Mouse (Mus musculus) kidney, embryonic 14.5 days (tissue): Measurements from ENCODE around the gene Hydin. TPM values are rescaled to one million over a fixed set of nuclear protein-coding genes. Genes with fewer than 3 reads are reported as not detected.
"Not testable (repeated sequence)": the region's sequence is repeated elsewhere in the genome, so short reads cannot be mapped to it uniquely, and the experiment has no call there.

ENCODE experiments used
- ATAC-seq: fragments of 200-750 bp; cut with Nextera tagmentation; 2 replicates; pipeline ENCODE4 v1.8.0; 2017; ENCODE audit warnings: moderate number of reproducible peaks, mild to moderate bottlenecking, moderate TSS enrichment, moderate library complexity; ENCODE audit not compliant: low FRiP score, low TSS enrichment
- H3K27ac ChIP-seq: fragments of 300-500 bp; sonication (generic); 2 replicates; pipeline ENCODE4 v1.5.1; 2014; ENCODE audit warnings: low read depth, mild to moderate bottlenecking, low read length, moderate library complexity, mixed read lengths
- H3K27me3 ChIP-seq: fragments of 300-500 bp; sonication (generic); 2 replicates; pipeline ENCODE4 v1.6.1; 2014; ENCODE audit warnings: mild to moderate bottlenecking, low read length; ENCODE audit not compliant: control insufficient read depth, insufficient read depth
- H3K36me3 ChIP-seq: fragments of 300-500 bp; sonication (generic); 2 replicates; pipeline ENCODE4 v1.6.1; 2014; ENCODE audit warnings: low read length, mixed read lengths; ENCODE audit not compliant: control insufficient read depth, insufficient read depth
- H3K4me1 ChIP-seq: fragments of 300-500 bp; sonication (generic); 2 replicates; pipeline ENCODE4 v1.6.1; 2014; ENCODE audit warnings: low read length, mixed read lengths; ENCODE audit not compliant: control insufficient read depth, insufficient read depth
- H3K4me2 ChIP-seq: fragments of 300-500 bp; sonication (generic); replicated peaks from 2 replicates; pipeline ENCODE4 v1.6.1; 2014; ENCODE audit warnings: low read depth, mild to moderate bottlenecking, low read length
- H3K4me3 ChIP-seq: fragments of 300-500 bp; sonication (generic); 2 replicates; pipeline ENCODE4 v1.5.1; 2014; ENCODE audit warnings: mild to moderate bottlenecking, low read length
- H3K9ac ChIP-seq: fragments of 300-500 bp; sonication (generic); 2 replicates; pipeline ENCODE4 v1.6.1; 2014; ENCODE audit warnings: low read depth, mild to moderate bottlenecking, low read length, moderate library complexity
- H3K9me3 ChIP-seq: fragments of 300-500 bp; sonication (generic); 2 replicates; pipeline ENCODE4 v1.6.1; 2016; ENCODE audit warnings: low read length; ENCODE audit not compliant: control insufficient read depth
- WGBS: fragments of 180-500 bp; shearing (Covaris S2); extraction: QIAGEN DNeasy Blood & Tissue Kit; methylation state at CpG from one replicate; pipeline ENCODE4 v1.1.7; 2014; 5-methylcytosine and 5-hydroxymethylcytosine counted together
- polyA plus RNA-seq: library from polyadenylated mRNA; unstranded; fragments of >200 nt; fragmentation: Nextera tagmentation; extraction: Ambion mirVana; gene quantifications from 2 replicates; pipeline ENCODE4 v1.2.1, GENCODE M21; 2014

Gene Hydin
- polyA plus RNA-seq, 1 experiment from 2014 or later: not detected

- WGBS: 84% methylated on average over 4 of the region's 4 CpGs
- ATAC-seq: no peak
- H3K27me3 ChIP-seq: peaks cover 3% of the 10 kb centered on the region; the same call in 1 of the 2 replicates
Observed at GRCm38 (mm10) chr8:110501330-110501729, 234.6 kb downstream of the Hydin start.

GRCm38 (mm10) chr8:110502880-110503279 lies 236.1 kb downstream of the Hydin start:
- 8% methylated on average over 10 of the region's 10 CpGs for WGBS

More at GRCm38 (mm10) chr8:110501330-110501729, 234.6 kb downstream of the Hydin start:
- H3K9ac ChIP-seq: no peak overlapping the region
- H3K27ac ChIP-seq: no peak overlapping the region
- no peak overlapping the region for H3K4me3 ChIP-seq
- H3K4me1 ChIP-seq: no peaks in the 10 kb centered on the region
- no peaks in the 10 kb centered on the region for H3K36me3 ChIP-seq
- H3K4me2 ChIP-seq: no peak overlapping the region
- no peaks in the 10 kb centered on the region for H3K9me3 ChIP-seq

GRCm38 (mm10) chr8:110508766-110509165 lies 242.0 kb downstream of the Hydin start:
- Histone ChIP-seq H3K4me1 (no peaks in the 10 kb centered on the region), H3K9me3 (peaks cover 4% of the 10 kb centered on the region; the same call in 1 of the 2 replicates), H3K27me3 (no peaks in the 10 kb centered on the region; the same call in 1 of the 2 replicates), H3K36me3 (no peaks in the 10 kb centered on the region), H3K4me2 (no peak overlapping the region), H3K27ac (no peak overlapping the region), H3K9ac (no peak overlapping the region), H3K4me3 (no peak overlapping the region)
- no peak for ATAC-seq
- 45% methylated on average over 3 of the region's 3 CpGs for WGBS

More at GRCm38 (mm10) chr8:110502880-110503279, 236.1 kb downstream of the Hydin start:
- H3K27ac ChIP-seq: no peak overlapping the region
- no peak overlapping the region for H3K9ac ChIP-seq
- no peak for ATAC-seq
- peaks cover 3% of the 10 kb centered on the region; the same call in 1 of the 2 replicates for H3K27me3 ChIP-seq
- H3K4me1 ChIP-seq: no peaks in the 10 kb centered on the region
- no peaks in the 10 kb centered on the region for H3K9me3 ChIP-seq
- no peak overlapping the region for H3K4me2 ChIP-seq
- H3K4me3 ChIP-seq: no peak overlapping the region
- no peaks in the 10 kb centered on the region for H3K36me3 ChIP-seq

- 75% methylated on average over 7 of the region's 7 CpGs for WGBS
Observed at GRCm38 (mm10) chr8:110519790-110520189, 253.0 kb downstream of the Hydin start.

GRCm38 (mm10) chr8:110521851-110522250 lies 255.1 kb downstream of the Hydin start:
- 92% methylated on average over 12 of the region's 12 CpGs for WGBS
- Histone ChIP-seq H3K9me3 (no peaks in the 10 kb centered on the region), H3K36me3 (no peaks in the 10 kb centered on the region), H3K27ac (no peak overlapping the region), H3K4me2 (no peak overlapping the region), H3K9ac (no peak overlapping the region), H3K4me3 (no peak overlapping the region), H3K27me3 (no peaks in the 10 kb centered on the region), H3K4me1 (no peaks in the 10 kb centered on the region)
- ATAC-seq: no peak

More at GRCm38 (mm10) chr8:110519790-110520189, 253.0 kb downstream of the Hydin start:
- Histone ChIP-seq H3K27ac (no peak overlapping the region), H3K9me3 (no peaks in the 10 kb centered on the region), H3K27me3 (no peaks in the 10 kb centered on the region), H3K36me3 (no peaks in the 10 kb centered on the region), H3K4me2 (no peak overlapping the region), H3K9ac (no peak overlapping the region), H3K4me1 (no peaks in the 10 kb centered on the region), H3K4me3 (no peak overlapping the region)
- ATAC-seq: no peak

GRCm38 (mm10) chr8:110522495-110522894 lies 255.7 kb downstream of the Hydin start:
- 92% methylated on average over 7 of the region's 7 CpGs for WGBS
- H3K9ac ChIP-seq, H3K4me3 ChIP-seq, H3K4me2 ChIP-seq, H3K27ac ChIP-seq, ATAC-seq, H3K36me3 ChIP-seq, H3K4me1 ChIP-seq, H3K9me3 ChIP-seq, H3K27me3 ChIP-seq: not testable (repeated sequence)

- Histone ChIP-seq H3K4me3 (no peak overlapping the region), H3K4me1 (no peaks in the 10 kb centered on the region), H3K4me2 (no peak overlapping the region), H3K27ac (no peak overlapping the region), H3K9ac (no peak overlapping the region), H3K36me3 (no peaks in the 10 kb centered on the region), H3K9me3 (no peaks in the 10 kb centered on the region), H3K27me3 (no peaks in the 10 kb centered on the region)
- 66% methylated on average over 15 of the region's 15 CpGs for WGBS
- ATAC-seq: no peak
Observed at GRCm38 (mm10) chr8:110522985-110523384, 256.2 kb downstream of the Hydin start.

GRCm38 (mm10) chr8:110525229-110525628 lies 258.5 kb downstream of the Hydin start:
- WGBS: 41% methylated on average over 15 of the region's 15 CpGs
- ATAC-seq: no peak
- no peak overlapping the region for H3K27ac ChIP-seq

GRCm38 (mm10) chr8:110530008-110530762 lies 263.4 kb downstream of the Hydin start:
- Histone ChIP-seq H3K27me3 (no peaks in the 10 kb centered on the region), H3K4me2 (no peak overlapping the region), H3K4me3 (no peak overlapping the region), H3K27ac (no peak overlapping the region), H3K9me3 (no peaks in the 10 kb centered on the region), H3K4me1 (no peaks in the 10 kb centered on the region), H3K36me3 (no peaks in the 10 kb centered on the region), H3K9ac (no peak overlapping the region)
- no peak for ATAC-seq
- WGBS: 70% methylated on average over 8 of the region's 8 CpGs

More at GRCm38 (mm10) chr8:110525229-110525628, 258.5 kb downstream of the Hydin start:
- H3K4me2 ChIP-seq: no peak overlapping the region
- no peak overlapping the region for H3K9ac ChIP-seq
- no peaks in the 10 kb centered on the region for H3K27me3 ChIP-seq
- no peaks in the 10 kb centered on the region for H3K9me3 ChIP-seq
- H3K4me1 ChIP-seq: no peaks in the 10 kb centered on the region
- no peaks in the 10 kb centered on the region for H3K36me3 ChIP-seq
- no peak overlapping the region for H3K4me3 ChIP-seq
